In the genomic region with DNA sequence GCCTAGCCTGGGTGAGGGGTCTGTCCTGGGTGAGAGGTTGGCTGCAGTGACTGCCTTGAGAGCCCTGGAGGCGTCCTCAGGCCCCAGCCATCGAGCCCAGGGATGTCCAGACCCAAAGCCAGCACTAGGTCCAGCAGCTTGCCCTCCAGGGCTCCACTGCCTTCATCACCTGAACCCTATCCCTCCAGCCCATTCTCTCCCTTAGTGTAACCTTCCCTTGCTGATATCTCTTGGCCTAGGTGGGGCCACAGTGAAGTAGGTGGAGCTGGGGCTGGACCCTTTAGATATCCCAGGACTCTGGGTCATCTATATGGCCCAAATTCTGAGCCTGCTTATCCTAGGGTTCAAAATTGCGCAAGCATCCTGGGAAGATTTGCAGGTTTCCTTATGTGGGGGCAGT, we compare ENCODE assay signal across 23 mouse cellular contexts. TPM values are rescaled to one million over a fixed set of nuclear protein-coding genes. Genes with fewer than 3 reads are reported as not detected.
A peak's percentile ranks its signal among the peaks of the same experiment; 100 is the strongest.
DNase-seq lines count a peak whose midpoint lies in the region; ATAC-seq lines count a peak whose summit lies in the region.
"Had no signal": no experiment of that assay in that cellular context is flagged by ENCODE, and none has a peak within 500 bp of the region (broad histone marks: within the 10 kb centered on the region; RNA-seq: fewer than 3 reads in every experiment).

No protein-coding gene starts in this region.

- no peak overlapping the region for H3K4me2 ChIP-seq in intestine, embryonic 15.5 days (replicated peaks)
- H3K4me2 ChIP-seq in intestine, embryonic 16.5 days (ENCODE audit: low read depth, low read length), result no peak overlapping the region
- peak overlapping the region; percentile 66 for H3K4me2 ChIP-seq in liver, embryonic 16.5 days (ENCODE audit: low read depth, low read length)
- H3K4me2 ChIP-seq: embryonic facial prominence, embryonic 13.5 days; hindbrain, embryonic 14.5 days; midbrain, embryonic 11.5 days; neural tube, embryonic 12.5 days had no signal

- no peaks in the 10 kb centered on the region for H3K27me3 ChIP-seq in intestine, embryonic 15.5 days (replicated peaks)
- no peaks in the 10 kb centered on the region for H3K27me3 ChIP-seq in intestine, embryonic 16.5 days (replicated peaks; ENCODE audit: control insufficient read depth, insufficient read depth, low read length)
- no peaks in the 10 kb centered on the region for H3K27me3 ChIP-seq in liver, embryonic 16.5 days (ENCODE audit: control insufficient read depth, insufficient read depth, low read depth, low read length)
- H3K27me3 ChIP-seq: embryonic facial prominence, embryonic 13.5 days; neural tube, embryonic 12.5 days had no signal

- H3K9ac ChIP-seq in intestine, embryonic 15.5 days, result no peak overlapping the region
- H3K9ac ChIP-seq in intestine, embryonic 16.5 days (ENCODE audit: low read depth, low read length), result no peak overlapping the region
- peak overlapping the region; percentile 59 for H3K9ac ChIP-seq in liver, embryonic 16.5 days (ENCODE audit: low read depth, low read length)
- H3K9ac ChIP-seq: embryonic facial prominence, embryonic 13.5 days; hindbrain, embryonic 14.5 days; neural tube, embryonic 12.5 days had no signal

- no peaks in the 10 kb centered on the region for H3K36me3 ChIP-seq in intestine, embryonic 15.5 days
- H3K36me3 ChIP-seq in intestine, embryonic 16.5 days (ENCODE audit: control insufficient read depth, insufficient read depth, low read length), result no peaks in the 10 kb centered on the region
- H3K36me3 ChIP-seq in liver, embryonic 16.5 days (ENCODE audit: control insufficient read depth, insufficient read depth), result no peaks in the 10 kb centered on the region
- H3K36me3 ChIP-seq: embryonic facial prominence, embryonic 13.5 days; neural tube, embryonic 12.5 days had no signal

- peaks cover 21% of the 10 kb centered on the region for H3K4me1 ChIP-seq in intestine, embryonic 15.5 days (replicated peaks)
- peaks cover 29% of the 10 kb centered on the region; the same call in 1 of the 2 replicates for H3K4me1 ChIP-seq in intestine, embryonic 16.5 days (ENCODE audit: control insufficient read depth, insufficient read depth, low read length)
- peaks cover 68% of the 10 kb centered on the region for H3K4me1 ChIP-seq in liver, embryonic 16.5 days (ENCODE audit: control insufficient read depth, low read depth, low read length)
- H3K4me1 ChIP-seq: embryonic facial prominence, embryonic 13.5 days had no signal

- H3K27ac ChIP-seq in intestine, embryonic 15.5 days, result no peak overlapping the region
- H3K27ac ChIP-seq in intestine, embryonic 16.5 days (ENCODE audit: low read length), result no peak overlapping the region
- H3K27ac ChIP-seq in liver, embryonic 16.5 days (ENCODE audit: low read length), result peak overlapping the region; percentile 87
- H3K27ac ChIP-seq: embryonic facial prominence, embryonic 13.5 days; hindbrain, embryonic 14.5 days; kidney, postnatal 0 days; macrophage; neural tube, embryonic 12.5 days had no signal

- 77% methylated on average over 3 of the region's 3 CpGs for WGBS in intestine, embryonic 15.5 days
- WGBS in intestine, embryonic 16.5 days, result 66% methylated on average over 3 of the region's 3 CpGs
- WGBS in liver, embryonic 16.5 days (ENCODE audit: insufficient replicate concordance), result 50% methylated on average over 3 of the region's 3 CpGs

- 0 out of 2 replicates have a peak, but pooled peaks have one; percentile 13 for ATAC-seq in intestine, embryonic 15.5 days
- no peak for ATAC-seq in intestine, embryonic 16.5 days
- ATAC-seq in erythroid progenitor cell, adult 5-6 weeks (replicated peaks; ENCODE audit: low FRiP score, poor library complexity, severe bottlenecking), result peak; percentile 89
- peak; percentile 95 for ATAC-seq in liver, embryonic 16.5 days (ENCODE audit: low read depth)
- no peak for ATAC-seq in inflammation-experienced regulatory T-cells, adult 6 months

- H3K4me3 ChIP-seq in intestine, embryonic 15.5 days (replicated peaks), result no peak overlapping the region
- no peak overlapping the region for H3K4me3 ChIP-seq in intestine, embryonic 16.5 days (ENCODE audit: low read length)
- peak overlapping the region; percentile 20 for H3K4me3 ChIP-seq in liver, embryonic 16.5 days (ENCODE audit: low read depth, low read length)
- H3K4me3 ChIP-seq: embryonic facial prominence, embryonic 13.5 days; neural tube, embryonic 12.5 days had no signal

- DNase-seq in c-Kit-negative CD71-positive TER-119-positive erythroid progenitor cells, embryonic 14.5 days (ENCODE audit: low read depth, low spot score), result peak; percentile 62
- no peak for DNase-seq in gastrocnemius, postnatal 14 days
- no peak for DNase-seq in cerebellum, adult 8-10 months
- DNase-seq: heart, adult 18-20 months; heart, postnatal 10 days; kidney, adult 11 months; right cerebral cortex, adult 18-20 months; thymus, postnatal 4 days had no signal

- intact Hi-C loops in gastrocnemius, postnatal 14 days (cut with DNase I; ENCODE audit: low total_unique reads), result no loop called here

- H3K9me3 ChIP-seq in intestine, embryonic 15.5 days, result no peaks in the 10 kb centered on the region
- no peaks in the 10 kb centered on the region for H3K9me3 ChIP-seq in intestine, embryonic 16.5 days (ENCODE audit: control insufficient read depth, low read length)
- no peaks in the 10 kb centered on the region for H3K9me3 ChIP-seq in liver, embryonic 16.5 days (replicated peaks; ENCODE audit: control insufficient read depth, low read length)
- H3K9me3 ChIP-seq: embryonic facial prominence, embryonic 13.5 days; neural tube, embryonic 12.5 days had no signal

RNA-seq across cellular contexts. Expression of gene Lmntd2, which starts 4.4 kb away (rescaled TPM):
- polyA plus RNA-seq in intestine, embryonic 15.5 days (2015; fragmentation: Nextera tagmentation; extraction: Ambion mirVana), result 3.5 and 3.6 TPM in 2 replicates
- polyA plus RNA-seq in intestine, embryonic 16.5 days (2015; fragmentation: Nextera tagmentation; extraction: Ambion mirVana), result 4.0 TPM in 2 replicates
- total RNA-seq in erythroid progenitor cell, adult 5-6 weeks (2015; ENCODE audit: low replicate concordance), result 1.8 TPM in 1 of 2 replicates, not detected in the other
- 2.2 TPM in 1 of 2 replicates, not detected in the other for total RNA-seq in erythroid progenitor cell, adult 5-6 weeks (2017; ENCODE audit: low replicate concordance)
- 0.80 and 0.84 TPM in 2 replicates for polyA plus RNA-seq in liver, embryonic 16.5 days (2015; fragmentation: Nextera tagmentation; extraction: Ambion mirVana)
- polyA plus RNA-seq in inflammation-experienced regulatory T-cells, adult 6 months (2017; shearing (Covaris generic)), result 10 to 100 TPM in 1 of 3 experiments, 1 to 10 TPM in 2; 4.6 to 11.3 (median 8.5) TPM
- not detected for total RNA-seq in gastrocnemius, postnatal 14 days (2021)
- total RNA-seq: gastrocnemius, adult 8-10 months; heart, adult 18-20 months; heart, postnatal 10 days; layer of hippocampus, postnatal 25 days; left cerebral cortex, postnatal 14 days; monocyte, adult 5-6 weeks had no signal
- polyA plus RNA-seq: macrophage had no signal

RNA-seq across cellular contexts. Expression of gene Rassf7, which starts 6.1 kb away (rescaled TPM):
- 63.7 and 70.0 TPM in 2 replicates for polyA plus RNA-seq in intestine, embryonic 15.5 days (2015; fragmentation: Nextera tagmentation; extraction: Ambion mirVana)
- polyA plus RNA-seq in intestine, embryonic 16.5 days (2015; fragmentation: Nextera tagmentation; extraction: Ambion mirVana), result 75.6 and 77.5 TPM in 2 replicates
- 33.1 and 33.9 TPM in 2 replicates for total RNA-seq in erythroid progenitor cell, adult 5-6 weeks (2015; ENCODE audit: low replicate concordance)
- 10.9 and 13.4 TPM in 2 replicates for total RNA-seq in erythroid progenitor cell, adult 5-6 weeks (2017; ENCODE audit: low replicate concordance)
- 23.9 and 26.4 TPM in 2 replicates for polyA plus RNA-seq in liver, embryonic 16.5 days (2015; fragmentation: Nextera tagmentation; extraction: Ambion mirVana)
- 10 to 100 TPM in 2 of 3 experiments, 1 to 10 TPM in 1; 9.2 to 15.0 (median 13.7) TPM for polyA plus RNA-seq in inflammation-experienced regulatory T-cells, adult 6 months (2017; shearing (Covaris generic))
- total RNA-seq in gastrocnemius, postnatal 14 days (2021), result 1 to 10 TPM in 1 of 2 experiments, under 1 TPM in 1; 0.62 to 1.2 TPM

RNA-seq across cellular contexts. Expression of gene Lrrc56, which starts 15.6 kb away (rescaled TPM):
- polyA plus RNA-seq in intestine, embryonic 15.5 days (2015; fragmentation: Nextera tagmentation; extraction: Ambion mirVana), result 5.1 and 5.4 TPM in 2 replicates
- 5.3 and 6.5 TPM in 2 replicates for polyA plus RNA-seq in intestine, embryonic 16.5 days (2015; fragmentation: Nextera tagmentation; extraction: Ambion mirVana)
- 8.3 and 8.8 TPM in 2 replicates for total RNA-seq in erythroid progenitor cell, adult 5-6 weeks (2015; ENCODE audit: low replicate concordance)
- total RNA-seq in erythroid progenitor cell, adult 5-6 weeks (2017; ENCODE audit: low replicate concordance), result 3.6 and 5.8 TPM in 2 replicates
- polyA plus RNA-seq in liver, embryonic 16.5 days (2015; fragmentation: Nextera tagmentation; extraction: Ambion mirVana), result 8.3 and 9.5 TPM in 2 replicates
- 1 to 10 TPM; 1.3 to 2.2 (median 1.7) TPM for polyA plus RNA-seq in inflammation-experienced regulatory T-cells, adult 6 months (2017; shearing (Covaris generic))
- 1 to 10 TPM; 2.2 to 2.4 TPM for total RNA-seq in gastrocnemius, postnatal 14 days (2021)

RNA-seq across cellular contexts. Expression of gene Hras, which starts 15.7 kb away (rescaled TPM):
- polyA plus RNA-seq in intestine, embryonic 15.5 days (2015; fragmentation: Nextera tagmentation; extraction: Ambion mirVana), result 92.9 and 107 TPM in 2 replicates
- polyA plus RNA-seq in intestine, embryonic 16.5 days (2015; fragmentation: Nextera tagmentation; extraction: Ambion mirVana), result 21.9 and 47.0 TPM in 2 replicates
- 39.8 and 94.4 TPM in 2 replicates for total RNA-seq in erythroid progenitor cell, adult 5-6 weeks (2015; ENCODE audit: low replicate concordance)
- total RNA-seq in erythroid progenitor cell, adult 5-6 weeks (2017; ENCODE audit: low replicate concordance), result 40.5 and 47.2 TPM in 2 replicates
- polyA plus RNA-seq in liver, embryonic 16.5 days (2015; fragmentation: Nextera tagmentation; extraction: Ambion mirVana), result 35.3 and 40.1 TPM in 2 replicates
- 1 to 10 TPM; 1.5 to 6.2 (median 4.6) TPM for polyA plus RNA-seq in inflammation-experienced regulatory T-cells, adult 6 months (2017; shearing (Covaris generic))
- 100 to 1,000 TPM; 193 to 209 TPM for total RNA-seq in gastrocnemius, postnatal 14 days (2021)

RNA-seq across cellular contexts. Expression of gene Phrf1, which starts 19.1 kb away (rescaled TPM):
- polyA plus RNA-seq in intestine, embryonic 15.5 days (2015; fragmentation: Nextera tagmentation; extraction: Ambion mirVana), result 61.9 and 62.1 TPM in 2 replicates
- polyA plus RNA-seq in intestine, embryonic 16.5 days (2015; fragmentation: Nextera tagmentation; extraction: Ambion mirVana), result 55.2 and 56.7 TPM in 2 replicates
- 80.1 and 114 TPM in 2 replicates for total RNA-seq in erythroid progenitor cell, adult 5-6 weeks (2015; ENCODE audit: low replicate concordance)
- total RNA-seq in erythroid progenitor cell, adult 5-6 weeks (2017; ENCODE audit: low replicate concordance), result 63.5 and 90.0 TPM in 2 replicates
- polyA plus RNA-seq in liver, embryonic 16.5 days (2015; fragmentation: Nextera tagmentation; extraction: Ambion mirVana), result 23.8 and 28.5 TPM in 2 replicates
- 10 to 100 TPM; 40.5 to 51.6 (median 46.7) TPM for polyA plus RNA-seq in inflammation-experienced regulatory T-cells, adult 6 months (2017; shearing (Covaris generic))
- 10 to 100 TPM; 23.2 to 24.4 TPM for total RNA-seq in gastrocnemius, postnatal 14 days (2021)

Comparison
In these comparisons a context has a peak if more than half of its experiments do, and no peak if none do; other contexts are left out.
1. ATAC-seq: peak in intestine, embryonic 15.5 days (single experiment), erythroid progenitor cell, adult 5-6 weeks (single experiment) and liver, embryonic 16.5 days (single experiment); none in intestine, embryonic 16.5 days (single experiment) and inflammation-experienced regulatory T-cells, adult 6 months (single experiment).